Mouse (Mus musculus): ENCODE data around the gene Mical3. TPM values are rescaled to one million over a fixed set of nuclear protein-coding genes. Genes with fewer than 3 reads are reported as not detected.

Gene Mical3
- polyA plus RNA-seq, 1 experiment from 2014 or later = 17.0 TPM

DNA sequence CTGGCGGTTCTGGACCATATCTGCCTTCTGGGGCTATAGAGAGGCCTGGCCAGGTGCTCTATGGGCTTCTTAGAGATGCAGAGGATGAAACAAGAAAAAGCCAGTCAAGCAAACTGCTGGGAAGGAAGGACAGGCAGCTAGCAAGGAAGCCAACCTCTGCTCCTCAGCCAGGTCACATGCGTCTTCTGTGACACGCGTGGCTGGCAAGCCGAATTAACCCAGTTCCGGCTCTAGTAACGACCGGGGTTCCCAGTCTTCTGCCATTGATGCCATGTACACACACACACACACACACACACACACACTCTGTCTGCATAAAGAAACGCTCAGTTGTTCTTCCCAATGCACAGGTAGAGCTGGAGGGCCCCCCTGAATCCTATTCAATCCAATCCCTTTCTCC, 75.9 kb downstream of the Mical3 start:
- ATAC-seq (ENCODE audit: low read depth) = no peak
- no peak overlapping the region for H3K9ac ChIP-seq (ENCODE audit: low read depth, low read length)
- H3K4me3 ChIP-seq (ENCODE audit: low read depth, low read length) = no peak overlapping the region
- no peak overlapping the region for H3K27ac ChIP-seq (replicated peaks; ENCODE audit: low read depth, low read length)
- peaks cover 12% of the 10 kb centered on the region for H3K4me1 ChIP-seq (ENCODE audit: control insufficient read depth, insufficient read depth, low read length)
- 84% methylated on average over 9 of the region's 9 CpGs for WGBS
- H3K4me2 ChIP-seq (ENCODE audit: low read depth, low read length) = no peak overlapping the region
- H3K9me3 ChIP-seq (ENCODE audit: control insufficient read depth, low read length) = no peaks in the 10 kb centered on the region
- no peak for DNase-seq (ENCODE audit: low spot score)
- H3K27me3 ChIP-seq (replicated peaks; ENCODE audit: control insufficient read depth, insufficient read depth, low read length) = no peaks in the 10 kb centered on the region
- no peaks in the 10 kb centered on the region for H3K36me3 ChIP-seq (ENCODE audit: control insufficient read depth, insufficient read depth, low read length)

DNA sequence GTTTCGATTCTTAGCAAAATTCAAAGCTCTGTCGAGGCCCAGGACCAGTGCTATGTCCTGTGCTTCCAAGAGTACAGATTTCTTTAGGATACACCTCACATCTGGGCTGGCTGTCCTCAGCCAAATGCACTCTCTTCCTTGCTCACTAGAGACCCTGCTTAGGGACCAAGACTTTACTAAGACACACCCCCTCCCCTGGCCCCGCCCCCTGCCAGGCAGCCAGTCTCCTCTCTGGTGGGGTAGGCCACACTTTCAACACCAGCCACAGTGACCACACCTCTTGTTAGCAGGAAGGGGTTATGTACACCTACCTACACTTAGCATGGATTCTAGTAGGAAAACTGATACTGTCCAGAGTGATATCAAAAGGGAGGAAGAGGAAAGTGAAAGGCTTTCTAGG, 76.5 kb downstream of the Mical3 start:
- Histone ChIP-seq H3K4me2 (ENCODE audit: low read depth, low read length) (no peak overlapping the region), H3K27ac (replicated peaks; ENCODE audit: low read depth, low read length) (no peak overlapping the region)
- DNase-seq (ENCODE audit: low spot score) = no peak

DNA sequence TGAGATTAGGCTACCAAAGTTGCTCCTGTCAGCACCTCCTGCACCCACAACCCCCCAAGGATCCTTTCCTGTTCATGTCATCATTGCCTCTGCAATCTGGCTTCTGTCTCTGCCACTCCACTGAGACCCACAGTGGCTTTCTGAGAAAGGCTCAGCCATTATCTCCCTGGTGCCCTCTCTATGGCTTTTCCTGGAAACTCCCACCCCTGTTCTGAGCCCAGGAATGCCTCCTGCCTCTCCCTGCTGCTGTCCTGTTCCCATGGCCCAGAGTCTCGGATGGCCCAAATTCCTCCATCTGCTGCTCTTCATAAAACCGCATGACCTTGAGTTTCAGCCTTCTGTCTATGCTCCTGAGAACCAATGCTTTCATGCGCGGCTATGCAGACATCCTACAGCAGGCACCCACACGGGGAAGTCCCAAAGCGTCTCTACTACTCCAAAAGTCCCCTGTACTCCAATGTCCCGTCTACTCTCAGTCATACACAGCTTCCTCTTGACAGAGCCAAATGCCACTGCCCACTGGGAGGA, 77.2 kb downstream of the Mical3 start:
- WGBS = 79% methylated on average over 7 of the region's 7 CpGs
- peaks cover 12% of the 10 kb centered on the region for H3K4me1 ChIP-seq (ENCODE audit: control insufficient read depth, insufficient read depth, low read length)
- H3K4me2 ChIP-seq (ENCODE audit: low read depth, low read length) = no peak overlapping the region
- no peak overlapping the region for H3K27ac ChIP-seq (replicated peaks; ENCODE audit: low read depth, low read length)
- ATAC-seq (ENCODE audit: low read depth) (no peak), DNase-seq (ENCODE audit: low spot score) (no peak)
- H3K9ac ChIP-seq (ENCODE audit: low read depth, low read length) = no peak overlapping the region
- H3K9me3 ChIP-seq (ENCODE audit: control insufficient read depth, low read length) = no peaks in the 10 kb centered on the region
- no peak overlapping the region for H3K4me3 ChIP-seq (ENCODE audit: low read depth, low read length)
- H3K36me3 ChIP-seq (ENCODE audit: control insufficient read depth, insufficient read depth, low read length) = no peaks in the 10 kb centered on the region
- no peaks in the 10 kb centered on the region for H3K27me3 ChIP-seq (replicated peaks; ENCODE audit: control insufficient read depth, insufficient read depth, low read length)

More for the DNA sequence above, 76.5 kb downstream of the Mical3 start:
- Histone ChIP-seq H3K27me3 (replicated peaks; ENCODE audit: control insufficient read depth, insufficient read depth, low read length) (no peaks in the 10 kb centered on the region), H3K4me3 (ENCODE audit: low read depth, low read length) (no peak overlapping the region), H3K9ac (ENCODE audit: low read depth, low read length) (no peak overlapping the region), H3K4me1 (ENCODE audit: control insufficient read depth, insufficient read depth, low read length) (peaks cover 12% of the 10 kb centered on the region), H3K36me3 (ENCODE audit: control insufficient read depth, insufficient read depth, low read length) (no peaks in the 10 kb centered on the region), H3K9me3 (ENCODE audit: control insufficient read depth, low read length) (no peaks in the 10 kb centered on the region)
- 74% methylated on average over 3 of the region's 3 CpGs for WGBS
- ATAC-seq (ENCODE audit: low read depth) = no peak

DNA sequence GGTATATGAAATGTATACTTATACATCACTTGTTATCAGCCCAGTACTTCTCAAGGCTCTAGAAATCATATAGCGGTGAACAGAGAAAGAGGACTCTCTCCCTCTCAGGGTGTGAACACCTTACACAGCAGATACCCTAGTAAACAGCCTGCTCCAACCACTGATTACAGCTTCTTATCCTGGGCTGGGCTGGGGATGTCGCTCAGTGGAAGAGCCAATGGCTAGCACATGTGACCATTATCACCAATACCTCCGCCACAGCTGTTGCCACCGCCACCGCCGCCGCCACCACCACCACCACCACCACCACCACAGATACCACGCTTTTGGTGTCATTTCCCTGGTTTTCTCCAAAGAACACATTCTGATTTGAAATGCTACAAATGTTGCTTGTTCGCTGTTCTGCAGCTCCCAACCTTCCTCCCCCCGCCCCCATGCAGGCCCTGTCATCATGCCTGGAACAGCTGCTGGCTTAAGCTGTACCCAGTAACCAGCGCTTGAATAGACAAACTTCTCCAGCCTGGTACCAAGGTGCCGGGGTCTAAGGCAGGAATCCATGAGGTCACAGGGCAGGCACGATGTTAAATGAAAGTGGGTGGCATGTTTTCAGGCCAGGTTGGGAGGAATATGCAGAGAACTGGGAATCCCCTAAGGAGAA, 78.7 kb downstream of the Mical3 start:
- WGBS = 83% methylated on average over 12 of the region's 13 CpGs
- Histone ChIP-seq H3K9ac (ENCODE audit: low read depth, low read length) (no peak overlapping the region), H3K36me3 (ENCODE audit: control insufficient read depth, insufficient read depth, low read length) (no peaks in the 10 kb centered on the region), H3K4me3 (ENCODE audit: low read depth, low read length) (no peak overlapping the region), H3K4me2 (ENCODE audit: low read depth, low read length) (no peak overlapping the region), H3K27ac (replicated peaks; ENCODE audit: low read depth, low read length) (no peak overlapping the region), H3K9me3 (ENCODE audit: control insufficient read depth, low read length) (no peaks in the 10 kb centered on the region), H3K27me3 (replicated peaks; ENCODE audit: control insufficient read depth, insufficient read depth, low read length) (no peaks in the 10 kb centered on the region), H3K4me1 (ENCODE audit: control insufficient read depth, insufficient read depth, low read length) (peaks cover 12% of the 10 kb centered on the region)
- DNase-seq (ENCODE audit: low spot score) (no peak), ATAC-seq (ENCODE audit: low read depth) (no peak)

DNA sequence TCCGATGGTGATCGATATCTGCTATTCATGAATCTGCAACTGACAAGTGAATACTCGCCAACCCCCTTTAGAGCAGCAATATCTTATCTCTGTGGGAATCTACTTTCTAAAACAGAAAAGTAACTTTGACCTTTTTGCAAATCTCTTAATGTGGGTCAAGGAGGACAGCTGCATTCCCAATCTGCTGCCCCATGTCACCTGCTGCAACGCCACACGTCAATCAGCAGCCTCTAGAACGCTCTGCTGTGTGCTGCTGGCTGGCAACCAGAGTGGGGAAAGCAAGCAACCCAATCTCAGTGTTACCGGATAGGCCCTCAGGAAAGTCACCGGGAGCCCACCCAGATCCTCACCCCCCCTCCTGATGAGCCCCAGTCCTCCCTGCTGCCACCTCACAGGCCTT, 79.4 kb downstream of the Mical3 start:
- H3K4me2 ChIP-seq (ENCODE audit: low read depth, low read length) = no peak overlapping the region
- WGBS = 61% methylated on average over 8 of the region's 8 CpGs
- peak; percentile 38; the same call in 1 of the 2 replicates for ATAC-seq (ENCODE audit: low read depth)

DNA sequence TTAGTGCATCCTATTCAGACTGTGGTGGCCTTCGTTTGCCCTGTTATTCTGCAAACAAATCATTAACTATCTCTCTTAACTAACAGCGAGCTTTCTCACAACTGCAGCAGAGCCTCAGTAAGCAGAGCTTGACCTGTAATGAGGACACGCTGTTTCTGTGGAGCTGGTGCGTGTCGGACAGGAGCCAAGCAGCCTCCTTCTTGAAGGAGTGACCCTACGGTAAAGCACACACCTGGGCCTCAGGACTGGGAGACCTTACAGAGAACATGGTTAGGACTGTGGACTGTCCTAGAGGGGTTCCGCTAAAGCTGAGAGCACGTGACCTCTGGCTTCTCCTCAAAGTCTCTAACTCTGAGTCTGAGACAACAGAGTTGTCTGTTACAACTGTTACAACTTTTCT, 82.1 kb downstream of the Mical3 start:
- Histone ChIP-seq H3K4me3 (ENCODE audit: low read depth, low read length) (no peak overlapping the region), H3K9ac (ENCODE audit: low read depth, low read length) (no peak overlapping the region), H3K36me3 (ENCODE audit: control insufficient read depth, insufficient read depth, low read length) (no peaks in the 10 kb centered on the region), H3K9me3 (ENCODE audit: control insufficient read depth, low read length) (no peaks in the 10 kb centered on the region), H3K4me1 (ENCODE audit: control insufficient read depth, insufficient read depth, low read length) (peaks cover 9% of the 10 kb centered on the region; the same call in 1 of the 2 replicates), H3K4me2 (ENCODE audit: low read depth, low read length) (no peak overlapping the region), H3K27me3 (replicated peaks; ENCODE audit: control insufficient read depth, insufficient read depth, low read length) (no peaks in the 10 kb centered on the region), H3K27ac (replicated peaks; ENCODE audit: low read depth, low read length) (no peak overlapping the region)
- DNase-seq (ENCODE audit: low spot score) = no peak
- ATAC-seq (ENCODE audit: low read depth) = no peak
- WGBS = 77% methylated on average over 8 of the region's 8 CpGs

More for the DNA sequence above, 79.4 kb downstream of the Mical3 start:
- no peak overlapping the region for H3K27ac ChIP-seq (replicated peaks; ENCODE audit: low read depth, low read length)
- H3K27me3 ChIP-seq (replicated peaks; ENCODE audit: control insufficient read depth, insufficient read depth, low read length) = no peaks in the 10 kb centered on the region
- H3K9me3 ChIP-seq (ENCODE audit: control insufficient read depth, low read length) = no peaks in the 10 kb centered on the region
- DNase-seq (ENCODE audit: low spot score) = peak; percentile 65
- H3K9ac ChIP-seq (ENCODE audit: low read depth, low read length) = no peak overlapping the region
- H3K4me3 ChIP-seq (ENCODE audit: low read depth, low read length) = no peak overlapping the region
- H3K36me3 ChIP-seq (ENCODE audit: control insufficient read depth, insufficient read depth, low read length) = no peaks in the 10 kb centered on the region
- peaks cover 12% of the 10 kb centered on the region for H3K4me1 ChIP-seq (ENCODE audit: control insufficient read depth, insufficient read depth, low read length)

DNA sequence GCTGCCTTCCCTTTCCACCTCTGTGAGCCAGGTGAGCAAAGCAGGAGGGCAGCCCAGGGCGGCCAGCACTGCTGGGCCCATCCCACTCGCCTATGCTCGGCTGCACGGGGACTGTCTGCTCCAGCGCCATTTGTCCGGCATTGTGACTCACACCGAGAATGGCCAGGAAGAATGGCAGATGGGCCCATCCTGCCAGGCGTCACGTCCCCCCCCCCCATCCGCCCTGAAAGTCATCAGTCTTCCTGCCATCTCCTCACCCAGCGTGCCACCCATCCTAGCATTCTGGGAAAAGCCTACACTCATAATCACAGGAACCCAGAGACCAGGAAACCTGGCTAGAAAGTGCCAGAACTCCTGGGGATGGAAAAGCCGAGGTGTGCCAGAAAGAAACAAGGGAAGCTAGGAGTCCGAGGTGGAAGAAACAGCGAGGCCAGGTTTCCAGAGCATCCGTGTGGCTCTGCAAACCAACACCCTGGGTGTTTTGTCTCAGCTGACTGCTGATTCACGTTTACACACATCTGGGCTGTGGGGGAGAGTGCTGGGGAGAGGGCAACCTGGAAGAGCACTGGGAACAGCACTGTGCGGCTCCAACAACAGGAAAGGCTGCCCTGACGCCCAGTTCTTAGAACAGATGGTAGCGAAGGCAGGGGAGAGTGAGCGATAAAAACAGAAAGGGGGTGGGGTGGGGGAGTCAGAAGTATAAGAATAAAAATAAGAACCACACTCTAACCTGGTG, 85.3 kb downstream of the Mical3 start:
- ATAC-seq (ENCODE audit: low read depth) (no peak), DNase-seq (ENCODE audit: low spot score) (no peak)
- peaks cover 7% of the 10 kb centered on the region for H3K36me3 ChIP-seq (ENCODE audit: control insufficient read depth, insufficient read depth, low read length)
- H3K9me3 ChIP-seq (ENCODE audit: control insufficient read depth, low read length) = no peaks in the 10 kb centered on the region
- H3K4me3 ChIP-seq (ENCODE audit: low read depth, low read length) = no peak overlapping the region
- H3K27me3 ChIP-seq (replicated peaks; ENCODE audit: control insufficient read depth, insufficient read depth, low read length) = no peaks in the 10 kb centered on the region
- H3K27ac ChIP-seq (replicated peaks; ENCODE audit: low read depth, low read length) = 0 out of 2 replicates have a peak overlapping the region, but pooled peaks have one; percentile 34
- no peak overlapping the region for H3K9ac ChIP-seq (ENCODE audit: low read depth, low read length)
- 67% methylated on average over 20 of the region's 20 CpGs for WGBS
- H3K4me2 ChIP-seq (ENCODE audit: low read depth, low read length) = no peak overlapping the region
- peaks cover 14% of the 10 kb centered on the region; the same call in 1 of the 2 replicates for H3K4me1 ChIP-seq (ENCODE audit: control insufficient read depth, insufficient read depth, low read length)

DNA sequence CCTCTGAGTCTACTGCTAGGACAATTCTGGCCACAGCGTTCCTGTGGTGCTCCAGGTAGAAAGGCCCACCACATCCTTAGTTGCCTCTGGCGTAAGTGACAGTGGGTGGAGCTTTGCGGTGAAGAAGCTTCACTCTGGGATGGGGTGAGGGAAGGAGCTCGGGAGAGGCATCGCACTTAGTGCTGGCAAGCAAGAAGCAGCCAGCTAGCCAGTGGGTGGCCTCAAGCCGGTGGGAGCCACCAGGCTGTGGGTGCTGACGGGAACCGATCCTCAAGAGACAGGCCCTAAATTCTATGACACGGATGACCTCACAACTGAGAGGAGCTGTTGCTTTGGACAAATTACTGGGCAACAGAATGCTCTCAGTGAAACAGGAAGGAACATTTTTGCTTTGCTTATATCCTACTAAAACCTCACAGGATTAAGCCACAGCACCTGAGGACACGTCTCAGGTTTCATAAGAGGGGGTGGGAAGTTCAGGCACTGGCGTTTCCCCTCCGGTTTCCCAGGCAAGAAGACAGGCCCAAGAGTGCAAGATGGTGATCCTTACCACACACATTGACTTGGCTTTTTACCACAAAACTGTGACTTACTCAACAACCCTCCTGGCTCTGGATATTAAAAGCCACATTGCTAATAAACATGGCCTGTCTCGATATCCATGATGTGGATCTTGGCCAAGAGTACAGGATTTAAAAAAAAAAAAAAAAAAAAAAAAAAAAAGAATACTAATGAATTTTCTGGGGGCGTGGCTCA, 87.2 kb downstream of the Mical3 start:
- Histone ChIP-seq H3K36me3 (ENCODE audit: control insufficient read depth, insufficient read depth, low read length) (peaks cover 18% of the 10 kb centered on the region), H3K27ac (replicated peaks; ENCODE audit: low read depth, low read length) (0 out of 2 replicates have a peak overlapping the region, but pooled peaks have one; percentile 1), H3K9me3 (ENCODE audit: control insufficient read depth, low read length) (no peaks in the 10 kb centered on the region), H3K4me1 (ENCODE audit: control insufficient read depth, insufficient read depth, low read length) (peaks cover 14% of the 10 kb centered on the region; the same call in 1 of the 2 replicates), H3K27me3 (replicated peaks; ENCODE audit: control insufficient read depth, insufficient read depth, low read length) (no peaks in the 10 kb centered on the region), H3K4me2 (ENCODE audit: low read depth, low read length) (no peak overlapping the region), H3K4me3 (ENCODE audit: low read depth, low read length) (no peak overlapping the region), H3K9ac (ENCODE audit: low read depth, low read length) (no peak overlapping the region)
- 45% methylated on average over 14 of the region's 14 CpGs for WGBS
- ATAC-seq (ENCODE audit: low read depth) (peak; percentile 82), DNase-seq (ENCODE audit: low spot score) (peak; percentile 78)

Data from embryonic facial prominence, embryonic 14.5 days (tissue).